Mouse (Mus musculus) erythroblast, embryonic 14.5 days (primary cell): ENCODE data around the gene Nuak1. TPM values are rescaled to one million over a fixed set of nuclear protein-coding genes. Genes with fewer than 3 reads are reported as not detected.

Experiments used
- H3K27me3 ChIP-seq: 2 replicates; pipeline ENCODE4 v1.6.1; 2012; ENCODE audit warnings: inconsistent platforms; ENCODE audit not compliant: control insufficient read depth
- H3K36me3 ChIP-seq: 2 replicates; pipeline ENCODE4 v1.6.1; 2012; ENCODE audit warnings: mild to moderate bottlenecking, inconsistent platforms; ENCODE audit not compliant: control insufficient read depth
- H3K4me1 ChIP-seq: 2 replicates; pipeline ENCODE4 v1.6.1; 2012; ENCODE audit warnings: inconsistent platforms; ENCODE audit not compliant: control insufficient read depth
- H3K4me3 ChIP-seq: replicated peaks from 2 replicates; pipeline ENCODE3; 2012; ENCODE audit warnings: moderate library complexity, mild to moderate bottlenecking, inconsistent platforms
- H3K9me3 ChIP-seq: 2 replicates; pipeline ENCODE4 v1.6.1; 2012; ENCODE audit warnings: low read length, inconsistent platforms, mixed read lengths; ENCODE audit not compliant: control insufficient read depth
- GATA1 ChIP-seq: IDR thresholded peaks from 2 replicates; pipeline ENCODE4 v1.6.1; 2012; ENCODE audit warnings: low read length, inconsistent platforms, mixed read lengths
- TAL1 ChIP-seq: IDR thresholded peaks from 3 replicates; pipeline ENCODE4 v1.6.1; 2012; ENCODE audit warnings: low read length, inconsistent platforms, mixed read lengths
- polyA plus RNA-seq: library from polyadenylated mRNA; stranded (reverse); fragments of >175 nt; gene quantifications from 2 replicates; pipeline ENCODE4 v1.2.3, GENCODE M21; 2012

Gene Nuak1
- polyA plus RNA-seq, 1 experiment, result 0.03 TPM

DNA sequence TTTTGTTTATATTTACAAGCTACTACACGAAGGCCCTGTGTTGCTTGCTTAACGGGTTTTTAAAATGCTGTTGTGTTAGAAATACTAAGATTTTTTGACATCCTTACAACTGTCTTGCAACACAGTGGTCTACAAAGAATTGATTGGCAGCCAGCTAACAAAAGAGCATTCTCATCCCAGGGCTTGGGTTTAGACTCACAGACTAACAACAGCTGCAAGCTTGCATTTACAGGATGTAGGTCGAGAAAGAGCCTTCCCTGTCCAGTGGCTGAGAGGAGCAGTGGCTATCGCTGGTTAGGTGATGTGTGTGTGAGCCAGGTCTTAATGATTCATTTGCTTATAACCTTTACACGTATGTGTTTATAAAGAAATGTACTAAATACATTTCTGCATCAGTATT is 94.7 kb downstream of the Nuak1 start:
- Histone ChIP-seq H3K27me3 (no peaks in the 10 kb centered on the region), H3K4me1 (no peaks in the 10 kb centered on the region), H3K36me3 (no peaks in the 10 kb centered on the region), H3K9me3 (no peaks in the 10 kb centered on the region), H3K4me3 (no peak overlapping the region)
- TF ChIP-seq GATA1, result no peak
- no peak for TF ChIP-seq TAL1

GRCm38 (mm10) chr10:84343536-84343935 is 96.9 kb downstream of the Nuak1 start:
- TF ChIP-seq TAL1 (no peak), GATA1 (no peak)
- Histone ChIP-seq H3K36me3 (no peaks in the 10 kb centered on the region), H3K9me3 (no peaks in the 10 kb centered on the region), H3K4me1 (no peaks in the 10 kb centered on the region), H3K27me3 (no peaks in the 10 kb centered on the region), H3K4me3 (no peak overlapping the region)

DNA sequence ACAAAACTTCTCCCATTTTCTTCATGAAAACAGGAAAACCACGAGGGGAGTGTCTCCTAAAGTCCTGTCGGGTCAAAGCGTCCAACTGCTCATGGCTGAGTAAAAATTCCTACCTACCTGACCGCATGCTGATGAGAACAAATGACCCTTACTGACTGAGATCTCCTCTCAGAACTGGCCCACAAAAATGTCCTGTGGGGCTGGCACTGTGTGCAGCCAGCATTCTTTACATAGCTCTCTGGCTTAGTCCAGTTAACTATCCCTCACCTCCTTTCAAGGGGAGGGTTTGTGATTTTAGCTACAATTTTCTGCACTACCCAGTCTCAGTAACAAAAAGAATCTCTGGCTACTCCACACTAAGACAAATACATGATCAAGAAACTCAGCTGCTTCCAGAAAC is 100.9 kb downstream of the Nuak1 start:
- no peaks in the 10 kb centered on the region for H3K4me1 ChIP-seq
- H3K9me3 ChIP-seq, result no peaks in the 10 kb centered on the region
- no peaks in the 10 kb centered on the region for H3K27me3 ChIP-seq
- no peak overlapping the region for H3K4me3 ChIP-seq
- TF ChIP-seq GATA1, result no peak
- H3K36me3 ChIP-seq, result no peaks in the 10 kb centered on the region

GRCm38 (mm10) chr10:84338752-84339151 is 101.6 kb downstream of the Nuak1 start:
- TF ChIP-seq TAL1 (no peak), GATA1 (no peak)
- no peak overlapping the region for H3K4me3 ChIP-seq
- no peaks in the 10 kb centered on the region for H3K36me3 ChIP-seq
- H3K27me3 ChIP-seq, result no peaks in the 10 kb centered on the region
- H3K4me1 ChIP-seq, result no peaks in the 10 kb centered on the region
- no peaks in the 10 kb centered on the region for H3K9me3 ChIP-seq

GRCm38 (mm10) chr10:84335441-84335840 is 105.0 kb downstream of the Nuak1 start:
- Histone ChIP-seq H3K36me3 (no peaks in the 10 kb centered on the region), H3K4me1 (no peaks in the 10 kb centered on the region), H3K27me3 (no peaks in the 10 kb centered on the region), H3K4me3 (no peak overlapping the region), H3K9me3 (peaks cover 8% of the 10 kb centered on the region)
- TF ChIP-seq TAL1 (no peak), GATA1 (no peak)

- H3K4me1 ChIP-seq, result no peaks in the 10 kb centered on the region
- no peaks in the 10 kb centered on the region for H3K27me3 ChIP-seq
- H3K9me3 ChIP-seq, result peaks cover 8% of the 10 kb centered on the region
- H3K4me3 ChIP-seq, result no peak overlapping the region
- H3K36me3 ChIP-seq, result no peaks in the 10 kb centered on the region
- TF ChIP-seq GATA1 (no peak), TAL1 (no peak)
Measured at GRCm38 (mm10) chr10:84329822-84330221, 110.6 kb downstream of the Nuak1 start.

- H3K9me3 ChIP-seq, result peaks cover 8% of the 10 kb centered on the region
Measured at GRCm38 (mm10) chr10:84329336-84329735, 111.1 kb downstream of the Nuak1 start.

GRCm38 (mm10) chr10:84324018-84324417 is 116.4 kb downstream of the Nuak1 start:
- no peak for TF ChIP-seq GATA1
- TF ChIP-seq TAL1, result no peak
- Histone ChIP-seq H3K9me3 (no peaks in the 10 kb centered on the region), H3K27me3 (no peaks in the 10 kb centered on the region), H3K4me3 (no peak overlapping the region), H3K36me3 (no peaks in the 10 kb centered on the region), H3K4me1 (no peaks in the 10 kb centered on the region)

More at GRCm38 (mm10) chr10:84329336-84329735, 111.1 kb downstream of the Nuak1 start:
- Histone ChIP-seq H3K27me3 (no peaks in the 10 kb centered on the region), H3K4me3 (no peak overlapping the region), H3K4me1 (no peaks in the 10 kb centered on the region), H3K36me3 (no peaks in the 10 kb centered on the region)
- no peak for TF ChIP-seq TAL1
- no peak for TF ChIP-seq GATA1

Other genes starting within 250 kb of the Nuak1 start
- 0.04 and 0.11 TPM in 2 replicates for gene Ckap4, start 93.5 kb upstream of the Nuak1 start, polyA plus RNA-seq
- gene Tcp11l2, start 136.0 kb upstream of the Nuak1 start, polyA plus RNA-seq, result 0.63 TPM in 2 replicates
- gene Polr3b, start 181.7 kb upstream of the Nuak1 start, polyA plus RNA-seq, result 0.27 and 0.47 TPM in 2 replicates